Mouse (Mus musculus): ENCODE results near the gene Hmga1.

GRCm38 (mm10) chr17:27591826-27592564 lies 35.7 kb downstream of the Hmga1 start:
- no peak for TF ChIP-seq CTCF (IDR thresholded peaks at IDR 0.05; ENCODE audit: control insufficient read depth, insufficient read depth, insufficient read length)
- no peak for TF ChIP-seq MYOD1 (IDR thresholded peaks at IDR 0.05; ENCODE audit: control insufficient read depth, insufficient read length, low read depth)
- TF ChIP-seq MAX (IDR thresholded peaks at IDR 0.05): no peak
- TF ChIP-seq CEBPB (IDR thresholded peaks at IDR 0.05; ENCODE audit: low read depth): no peak

Data from C2C12 (cell line).